Mouse (Mus musculus) kidney, postnatal 4 days (tissue): ENCODE measurements around the gene Smim22.

Source experiments
- DNase-seq, 2 experiments: peaks; one replicate each; pipeline ENCODE4 v3.0.0; 2021; ENCODE audit warnings: mixed read lengths in 2 of 2

Smim22 gene

GRCm38 (mm10) chr16:5007067-5007466 lies at the start of gene Smim22:
Smim22 (plus strand) TSS chr16:5007288.
- DNase-seq, result peak; percentile 70 to 79

GRCm38 (mm10) chr16:4957446-4957845 lies 49.6 kb upstream of the Smim22 start:
- no peak for DNase-seq

DNA sequence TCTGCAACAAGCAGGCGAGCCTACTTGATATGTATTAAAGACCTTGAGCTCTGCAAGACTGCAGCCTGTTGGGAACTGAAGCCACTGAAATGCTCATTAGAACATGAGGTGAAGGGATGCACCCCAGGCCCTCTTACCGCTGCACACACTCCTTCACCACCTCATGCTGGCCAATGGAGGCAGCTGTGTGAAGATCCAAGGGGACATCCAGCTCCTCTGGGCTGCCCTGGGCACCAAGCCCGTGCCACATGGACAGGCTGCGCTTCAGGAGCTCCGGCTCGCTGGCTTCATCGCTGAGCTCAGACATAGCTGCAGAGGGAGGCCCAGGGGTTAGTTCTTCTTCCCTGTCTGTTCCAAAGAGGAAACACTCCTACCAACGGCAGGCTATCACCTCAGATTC lies 46.8 kb upstream of the Smim22 start:
- no peak for DNase-seq

DNA sequence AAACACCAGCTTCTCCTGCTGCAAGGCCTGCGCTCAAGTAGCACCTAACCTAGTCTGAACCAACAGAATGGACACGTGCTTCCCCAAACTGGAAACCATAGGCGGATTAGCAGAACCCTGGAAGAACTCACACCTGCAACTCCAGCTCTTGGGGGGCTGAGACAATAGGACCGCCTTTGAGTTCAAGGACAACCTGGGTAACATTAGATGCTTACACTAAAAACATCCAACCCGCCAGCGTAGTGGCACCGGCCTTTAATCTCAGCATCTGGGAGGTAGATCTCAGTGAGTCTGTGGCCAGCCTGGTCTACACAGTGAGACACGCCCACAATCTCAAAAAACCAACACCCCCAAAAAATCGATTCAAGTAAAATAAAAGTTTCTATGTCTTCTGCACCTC lies 43.7 kb upstream of the Smim22 start:
- no peak for DNase-seq

DNA sequence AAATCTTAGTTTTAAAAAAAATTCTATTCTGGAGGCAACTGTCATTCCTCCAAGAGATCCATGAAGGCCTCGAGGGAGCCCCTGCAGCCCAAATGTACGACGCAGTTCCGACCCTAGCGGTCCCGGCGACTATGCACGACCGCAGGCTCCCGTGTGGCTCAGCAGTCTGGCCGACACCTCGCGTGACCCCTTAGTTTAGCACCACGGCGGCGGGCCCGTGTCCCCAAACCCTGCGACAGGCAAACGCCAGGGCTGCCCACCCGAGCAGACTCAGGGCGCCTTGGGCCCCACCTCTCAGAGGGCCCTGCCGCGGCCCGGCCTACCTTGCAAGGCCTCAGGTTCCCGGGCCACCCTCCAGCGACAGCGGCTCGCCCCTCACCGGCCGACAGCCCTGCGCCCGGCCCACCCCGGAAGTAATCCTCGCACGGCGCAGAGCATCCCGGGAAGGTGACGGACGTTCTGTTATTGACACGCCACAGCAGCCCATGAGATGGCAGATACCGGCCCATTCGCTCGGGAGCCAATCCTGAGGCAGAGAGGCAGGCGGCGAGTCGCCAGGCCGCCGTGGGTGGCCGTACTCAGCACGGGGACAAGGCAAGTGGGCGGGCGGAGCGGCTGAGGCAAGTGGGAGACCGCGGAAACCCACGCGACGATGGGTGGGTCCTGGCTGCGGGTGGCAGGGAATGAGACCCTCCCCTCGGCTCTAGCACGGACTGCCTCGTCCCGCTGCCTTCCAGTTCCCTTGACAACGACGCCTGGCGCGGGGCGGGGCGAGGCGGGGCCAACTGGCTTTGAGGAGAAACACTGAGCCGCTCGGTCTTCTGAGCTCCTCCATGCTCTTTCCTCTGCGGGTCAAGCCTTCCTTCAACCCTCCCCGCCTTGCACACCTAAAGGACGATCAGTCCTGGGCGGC lies 43.0 kb upstream of the Smim22 start, which contains the start of gene Anks3:
Gene Anks3, minus strand, starts transcription at position 409 of the 913 bp plus-strand sequence.
- peak; percentile 96 to 98 for DNase-seq

- DNase-seq, result no peak
These were observed 42.2 kb upstream of the Smim22 start for GRCm38 (mm10) chr16:4964731-4965391.

DNA sequence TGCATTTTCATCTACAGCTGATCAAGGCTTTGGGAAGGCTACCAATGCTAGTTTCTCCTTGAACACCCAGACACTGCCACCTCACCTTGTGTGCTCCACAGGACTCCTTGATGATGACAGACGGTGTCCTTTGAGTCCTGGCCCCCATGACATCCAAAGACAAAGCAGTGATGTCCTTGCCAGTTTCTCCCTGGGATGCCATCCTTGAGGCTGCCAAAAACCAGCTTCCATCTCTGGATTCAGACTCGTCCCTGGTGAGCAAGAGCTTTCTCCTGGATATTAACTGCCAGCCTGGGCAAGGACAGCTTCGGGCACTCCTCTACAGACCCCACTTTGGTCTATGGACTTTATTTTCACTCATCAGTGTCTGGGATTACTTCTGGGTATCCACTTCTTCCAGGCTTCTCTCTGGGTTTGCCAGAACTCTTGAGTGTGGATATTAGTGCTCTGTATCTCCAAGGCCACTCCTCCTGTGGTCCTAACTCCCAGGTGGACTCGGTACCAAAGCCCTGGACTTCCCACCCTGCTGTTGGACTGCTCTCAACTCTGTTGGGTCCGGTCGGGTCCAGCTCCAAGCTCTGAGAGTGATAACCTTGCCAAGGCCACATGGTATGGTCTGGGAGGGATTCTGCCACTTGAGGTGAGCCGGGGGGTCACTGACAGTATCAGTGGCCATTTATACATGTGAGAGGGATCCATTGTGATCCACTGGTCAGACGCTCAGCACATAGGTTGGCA lies 41.5 kb upstream of the Smim22 start:
- DNase-seq, result no peak

DNA sequence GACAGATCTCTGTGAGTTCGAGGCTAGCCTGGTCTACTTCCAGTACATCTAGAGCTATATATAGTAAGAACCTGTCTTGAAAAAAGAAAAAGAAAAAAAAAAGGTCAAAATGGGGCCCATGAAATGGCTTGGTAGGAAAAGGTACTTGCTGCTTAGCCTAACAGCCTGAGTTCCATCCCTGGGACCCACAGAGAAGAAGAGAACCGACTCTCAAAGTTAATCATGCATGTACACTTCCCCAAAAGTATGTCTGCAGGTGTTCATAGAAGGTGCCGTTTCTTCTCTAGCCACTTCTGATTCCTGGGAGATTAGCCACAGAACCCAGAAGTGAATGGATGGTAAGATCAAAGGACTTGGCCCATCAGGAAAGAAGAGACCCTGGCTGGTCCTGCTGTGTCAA lies 38.7 kb upstream of the Smim22 start:
- DNase-seq, result no peak

- no peak for DNase-seq
These were observed 37.8 kb upstream of the Smim22 start for GRCm38 (mm10) chr16:4969055-4969843.

- DNase-seq, result peak; percentile 20 to 56
These were observed 35.5 kb upstream of the Smim22 start for GRCm38 (mm10) chr16:4971626-4972025.

DNA sequence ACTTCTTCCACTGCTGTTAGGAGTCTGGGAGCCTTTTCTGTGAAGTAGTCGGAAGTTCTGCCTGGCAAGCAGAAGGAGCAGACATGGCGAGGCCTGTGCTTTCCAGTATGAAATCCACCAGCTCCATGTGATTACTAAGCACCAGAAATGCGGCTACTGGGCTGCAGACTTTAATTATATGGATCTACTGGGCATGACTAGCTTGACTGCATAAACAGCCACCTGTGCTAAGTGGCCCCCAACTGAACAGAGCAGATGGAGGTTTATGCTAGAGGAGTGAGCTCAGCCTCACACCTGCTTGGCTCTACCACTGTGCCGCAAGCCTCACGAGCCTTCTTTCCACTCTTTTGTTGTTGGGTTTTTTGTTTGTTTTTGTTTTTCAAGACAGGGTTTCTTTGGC lies 32.6 kb upstream of the Smim22 start:
- no peak for DNase-seq

- DNase-seq, result no peak
These were observed 30.9 kb upstream of the Smim22 start for GRCm38 (mm10) chr16:4976180-4976579.

GRCm38 (mm10) chr16:4978275-4979051 lies 28.6 kb upstream of the Smim22 start:
- DNase-seq, result peak; percentile 14 to 44

DNA sequence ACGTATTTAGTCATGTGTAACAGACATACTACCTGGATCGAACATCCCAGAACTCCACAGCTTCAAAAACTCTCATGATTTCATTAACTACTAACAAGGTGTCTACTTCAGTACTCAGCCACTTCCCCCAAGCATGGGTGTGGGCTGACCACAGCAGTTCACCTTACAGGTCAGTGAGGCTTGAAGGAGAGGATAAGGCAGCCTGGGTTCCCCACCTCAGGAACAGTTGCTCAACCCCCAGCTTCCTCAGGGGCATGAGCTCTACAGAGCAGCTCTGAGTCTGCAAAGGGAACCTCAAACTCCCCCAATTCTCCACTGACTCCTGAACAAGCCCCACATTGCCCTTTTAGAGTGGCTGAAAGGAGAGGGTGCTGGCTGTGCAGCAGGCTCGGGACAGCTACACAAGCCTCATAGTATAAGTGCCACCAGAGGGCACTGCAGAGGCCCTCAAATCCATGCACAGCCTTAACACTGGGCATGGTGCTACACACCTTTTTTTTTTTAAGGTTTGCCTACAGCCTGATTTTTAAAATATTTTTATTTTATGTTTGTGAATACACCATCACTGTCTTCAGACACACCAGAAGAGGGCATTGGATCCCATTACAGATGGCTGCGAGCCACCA lies 27.2 kb upstream of the Smim22 start:
- peak; percentile 48 to 65 for DNase-seq

DNA sequence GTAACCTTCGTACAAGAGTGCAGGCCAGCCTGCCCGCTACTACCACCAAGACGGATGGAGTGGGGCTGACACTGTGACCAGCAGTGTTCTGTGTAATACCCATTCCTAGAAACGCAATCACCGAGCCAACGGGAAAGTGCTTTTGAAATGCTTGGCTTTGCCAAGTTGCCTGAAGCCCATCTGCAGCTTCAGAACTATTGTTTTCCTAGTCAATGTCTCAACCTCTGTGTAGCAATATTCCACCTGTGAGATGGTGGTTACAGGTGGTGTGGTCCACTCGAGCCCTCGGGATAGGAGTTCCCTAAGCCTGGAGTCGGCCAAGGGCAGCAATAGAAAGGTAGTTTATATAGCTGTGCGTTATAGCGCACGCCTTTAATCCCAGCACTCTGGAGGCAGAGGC lies 22.4 kb upstream of the Smim22 start:
- no peak for DNase-seq

DNA sequence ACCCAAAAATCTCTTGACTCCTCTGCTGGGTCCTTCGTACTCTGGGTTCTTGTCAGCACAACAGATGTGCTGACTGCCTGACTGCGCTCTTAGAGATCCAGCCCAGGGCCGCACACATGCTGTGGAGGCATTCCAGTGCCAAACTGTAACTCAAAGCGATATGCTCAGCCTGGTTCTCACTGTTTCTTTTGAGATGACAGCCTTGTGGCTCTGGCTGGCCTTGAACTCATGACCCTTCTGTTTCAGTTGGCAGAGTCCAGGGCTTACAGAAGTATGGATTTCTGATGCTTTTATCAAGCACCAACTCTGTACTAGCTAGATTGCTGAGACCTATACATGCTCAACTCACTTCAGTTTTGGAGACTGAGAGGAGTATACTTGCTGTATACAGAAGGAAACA lies 13.8 kb upstream of the Smim22 start:
- no peak for DNase-seq

- peak; percentile 23 to 27 for DNase-seq
These were observed 9.5 kb upstream of the Smim22 start, which contains the start of gene Sept12 for GRCm38 (mm10) chr16:4997553-4997952. Sept12 (minus strand) TSS chr16:4997852.

GRCm38 (mm10) chr16:4998984-4999383 lies 8.1 kb upstream of the Smim22 start:
- no peak for DNase-seq

DNA sequence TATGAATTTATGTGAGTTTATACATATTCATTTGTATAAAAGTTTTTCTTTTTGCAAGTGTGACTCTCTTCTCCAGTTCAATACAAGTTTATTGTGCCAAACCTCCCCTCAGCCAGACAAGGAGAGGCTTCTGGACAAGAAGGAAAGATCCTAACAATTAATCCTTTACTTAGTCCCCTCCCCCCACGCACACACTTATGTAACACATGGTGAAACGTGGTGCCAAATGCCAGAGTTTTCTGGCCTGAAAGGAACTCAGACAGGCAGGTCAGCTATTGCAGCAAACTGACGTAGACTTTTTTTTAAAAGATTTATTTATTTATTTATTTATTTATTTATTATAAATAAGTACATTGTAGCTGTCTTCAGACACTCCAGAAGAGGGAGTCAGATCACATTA lies 6.5 kb upstream of the Smim22 start:
- DNase-seq, result no peak

DNA sequence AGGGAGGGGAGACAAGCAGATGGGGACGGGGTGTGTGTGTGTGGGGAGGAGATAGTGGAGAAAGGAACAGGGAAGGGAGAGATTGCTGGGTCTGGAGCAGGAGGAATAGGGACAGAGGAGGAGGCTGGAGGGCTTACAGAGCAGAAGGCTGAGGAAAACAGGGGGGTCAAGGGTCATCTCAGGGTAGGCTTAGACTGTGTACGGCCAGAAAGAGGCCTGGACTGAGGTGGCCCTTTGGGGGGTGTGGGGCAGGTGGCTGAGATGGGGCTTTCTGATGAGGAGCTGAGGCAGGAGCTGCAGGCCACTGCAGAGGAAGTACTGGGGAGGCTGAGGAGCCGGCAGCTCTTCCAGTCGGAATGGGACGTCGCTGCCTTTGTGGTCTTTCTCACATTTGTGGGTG lies 404 bp downstream of the Smim22 start:
- no peak for DNase-seq

DNA sequence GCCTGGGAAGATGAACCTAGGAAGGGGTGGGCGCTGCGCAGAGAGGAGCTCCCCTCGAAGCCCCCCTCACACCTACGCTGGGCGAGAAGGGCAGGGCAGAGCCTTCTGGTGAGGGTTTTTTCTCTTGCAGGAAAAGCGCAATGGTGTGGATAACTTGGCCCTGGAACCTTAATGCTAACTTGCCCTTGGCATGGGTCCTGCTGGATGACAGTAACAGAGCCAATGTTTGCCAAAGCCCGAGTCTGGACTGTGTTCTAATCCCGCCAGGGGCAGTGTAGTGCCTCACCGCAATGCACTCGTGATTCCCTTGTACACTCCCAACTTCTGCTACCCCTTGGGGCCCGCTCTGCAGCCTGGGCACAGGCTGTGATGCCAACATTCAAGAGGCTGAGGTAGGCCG lies 988 bp downstream of the Smim22 start:
- DNase-seq, result no peak
